Mouse (Mus musculus) embryonic fibroblast, embryonic 13.5 days (primary cell): ENCODE measurements around the gene Glrx.

Experiments
- CTCF ChIP-seq: IDR thresholded peaks from 2 replicates; pipeline ENCODE4 v1.5.1; 2011; ENCODE audit warnings: mild to moderate bottlenecking, control low read depth, low read length, moderate library complexity, borderline replicate concordance; ENCODE audit not compliant: insufficient read depth
- POLR2A ChIP-seq: IDR thresholded peaks from 2 replicates; pipeline ENCODE4 v1.6.1; 2011; ENCODE audit warnings: low read depth, mild to moderate bottlenecking, control low read depth, low read length, moderate library complexity

DNA sequence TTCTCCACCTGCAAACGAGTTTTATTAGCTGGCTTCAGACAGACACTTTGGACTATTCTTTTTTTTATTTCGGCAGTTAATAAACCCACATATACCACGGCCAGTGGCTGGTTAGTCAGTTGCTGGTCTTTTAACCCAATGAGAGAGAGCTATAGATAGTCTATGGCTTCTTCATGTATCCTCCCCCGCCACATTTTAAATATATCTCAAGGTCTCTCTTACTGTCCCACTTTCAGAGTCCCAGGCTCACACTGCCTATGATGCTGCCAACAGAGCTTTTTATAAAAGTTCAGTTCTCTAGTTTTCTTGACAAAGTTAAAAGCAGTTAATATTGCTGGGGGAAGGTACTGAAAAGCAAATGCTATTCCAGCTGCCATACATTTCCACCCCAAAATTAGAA, 52.2 kb downstream of the Glrx start:
- TF ChIP-seq CTCF: no peak
- TF ChIP-seq POLR2A: no peak
